Mouse (Mus musculus): Measurements from ENCODE around the gene Gh. TPM values are rescaled to one million over a fixed set of nuclear protein-coding genes. Genes with fewer than 3 reads are reported as not detected.

Gh gene
- polyA plus RNA-seq, 1 experiment from 2014 or later: not detected

DNA sequence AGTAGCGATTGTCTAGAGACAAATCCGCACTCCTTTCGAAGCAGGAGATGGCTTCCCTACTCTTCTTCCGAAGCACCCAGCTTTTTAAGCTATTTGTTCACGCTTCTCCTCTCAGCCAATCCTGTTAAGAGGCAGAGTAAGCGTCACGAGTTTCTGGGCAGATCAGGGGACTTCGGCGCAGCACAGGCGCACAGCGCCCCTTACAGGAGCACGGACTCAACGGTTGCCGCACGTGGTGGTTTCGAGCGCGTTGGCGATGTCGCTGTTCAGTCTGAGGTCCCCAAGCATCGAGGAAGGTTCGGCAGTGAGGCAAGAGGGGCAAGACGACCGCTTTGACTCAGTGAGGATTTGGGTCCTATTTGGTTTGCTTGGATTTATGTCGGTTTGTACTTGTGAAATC, 25.2 kb downstream of the Gh start, which contains the start of gene Tcam1:
Gene Tcam1 (plus strand): TSS at position 219 of the 400 bp plus-strand sequence.
- H3K4me3 ChIP-seq (replicated peaks): peak within 1 kb of the TSS; percentile 26
- H3K27me3 ChIP-seq (replicated peaks): 0 out of 2 replicates have a peak, but pooled peaks cover 2% of the 10 kb centered on the region
- no peak within 1 kb of the TSS for H3K27ac ChIP-seq (replicated peaks)
- H3K9me3 ChIP-seq (replicated peaks): no peaks in the 10 kb centered on the region
- no peaks in the 10 kb centered on the region for H3K36me3 ChIP-seq
- H3K9ac ChIP-seq (replicated peaks): no peak within 1 kb of the TSS
- H3K4me1 ChIP-seq: peaks cover 17% of the 10 kb centered on the region
- 7% methylated on average over 25 of the region's 25 CpGs for WGBS
- ATAC-seq (ENCODE audit: low FRiP score): peak; percentile 42
- peak within 1 kb of the TSS; percentile 60 for H3K4me2 ChIP-seq

DNA sequence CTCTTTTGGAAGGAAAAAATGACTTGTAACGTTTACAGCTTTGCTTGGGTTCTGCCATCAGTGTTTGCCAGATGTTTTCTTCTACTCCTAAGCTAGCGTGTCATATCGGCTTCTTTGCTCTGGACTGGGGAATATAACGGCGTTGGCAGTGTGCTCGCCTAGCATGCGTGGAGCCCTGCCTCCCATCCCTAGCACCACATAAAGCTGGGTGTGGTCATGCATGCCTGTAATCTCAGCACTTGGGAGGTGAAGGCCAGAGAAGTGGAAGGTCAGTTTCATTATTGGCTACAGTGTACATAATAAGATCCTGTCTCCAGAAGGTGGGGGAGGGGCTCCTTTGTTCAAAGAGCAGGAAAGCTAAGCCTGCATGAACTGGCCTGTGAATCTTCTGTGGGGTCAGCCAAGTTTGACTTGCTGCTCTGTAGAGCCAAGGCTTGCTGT, 26.7 kb downstream of the Gh start:
- H3K4me2 ChIP-seq: no peak overlapping the region
- H3K9ac ChIP-seq (replicated peaks): no peak overlapping the region
- WGBS: 84% methylated on average over 7 of the region's 7 CpGs
- 0 out of 2 replicates have a peak, but pooled peaks cover 2% of the 10 kb centered on the region for H3K27me3 ChIP-seq (replicated peaks)
- ATAC-seq (ENCODE audit: low FRiP score): no peak
- no peaks in the 10 kb centered on the region for H3K9me3 ChIP-seq (replicated peaks)
- no peak overlapping the region for H3K4me3 ChIP-seq (replicated peaks)
- no peaks in the 10 kb centered on the region for H3K36me3 ChIP-seq
- peaks cover 32% of the 10 kb centered on the region for H3K4me1 ChIP-seq
- no peak overlapping the region for H3K27ac ChIP-seq (replicated peaks)

DNA sequence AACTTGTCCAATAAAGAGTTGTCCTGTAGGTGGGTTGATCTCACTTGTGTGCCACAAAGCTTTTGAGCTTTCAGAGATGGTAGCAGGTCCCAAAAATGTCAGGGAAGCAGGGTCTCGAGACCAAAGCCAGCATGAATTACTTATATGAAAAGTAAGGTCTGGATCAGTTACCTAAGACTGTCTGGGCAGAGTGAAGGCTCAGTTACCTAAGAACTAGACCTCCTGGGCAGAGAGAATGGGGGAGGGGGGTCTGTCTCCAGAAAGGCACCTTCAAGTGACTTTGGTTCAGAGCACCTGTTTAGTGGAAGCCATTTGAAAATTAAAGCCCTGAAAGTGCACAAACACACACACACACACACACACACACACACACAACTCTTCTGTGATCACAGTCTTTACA, 27.3 kb downstream of the Gh start:
- ATAC-seq (ENCODE audit: low FRiP score): no peak
- H3K9me3 ChIP-seq (replicated peaks): no peaks in the 10 kb centered on the region

DNA sequence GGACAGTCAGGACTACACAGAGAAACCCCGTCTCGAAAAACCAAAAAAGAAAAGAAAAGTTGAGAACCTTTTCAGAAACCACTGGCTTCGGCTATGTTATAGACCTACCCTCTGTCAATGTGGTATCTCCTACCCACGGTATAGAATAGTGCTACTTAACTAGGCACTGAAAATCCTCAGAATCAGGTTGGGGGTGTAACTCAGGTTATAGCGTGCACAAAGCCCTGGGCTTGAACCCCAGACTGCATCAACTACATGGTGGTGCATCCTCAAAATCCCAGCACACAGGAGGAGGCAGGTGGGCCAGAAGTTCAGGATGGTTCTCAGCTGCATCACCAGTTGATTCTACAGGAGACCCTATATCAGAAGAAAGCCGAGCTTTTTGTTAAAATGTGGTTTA, 27.9 kb downstream of the Gh start:
- 0 out of 2 replicates have a peak, but pooled peaks cover 2% of the 10 kb centered on the region for H3K27me3 ChIP-seq (replicated peaks)
- 94% methylated on average over 6 of the region's 6 CpGs for WGBS
- H3K4me2 ChIP-seq: peak overlapping the region; percentile 77
- H3K9me3 ChIP-seq (replicated peaks): no peaks in the 10 kb centered on the region
- no peak overlapping the region for H3K9ac ChIP-seq (replicated peaks)
- H3K27ac ChIP-seq (replicated peaks): no peak overlapping the region
- peaks cover 40% of the 10 kb centered on the region for H3K4me1 ChIP-seq
- no peaks in the 10 kb centered on the region for H3K36me3 ChIP-seq
- no peak for ATAC-seq (ENCODE audit: low FRiP score)
- peak overlapping the region; percentile 95; the same call in 1 of the 2 replicates for H3K4me3 ChIP-seq (replicated peaks)

More for the DNA sequence above, 27.3 kb downstream of the Gh start:
- Histone ChIP-seq H3K27me3 (replicated peaks) (0 out of 2 replicates have a peak, but pooled peaks cover 2% of the 10 kb centered on the region), H3K4me3 (replicated peaks) (no peak overlapping the region), H3K4me1 (peaks cover 35% of the 10 kb centered on the region), H3K27ac (replicated peaks) (no peak overlapping the region), H3K36me3 (no peaks in the 10 kb centered on the region), H3K4me2 (no peak overlapping the region), H3K9ac (replicated peaks) (no peak overlapping the region)
- WGBS: 93% methylated on average over 1 of the region's 1 CpGs

DNA sequence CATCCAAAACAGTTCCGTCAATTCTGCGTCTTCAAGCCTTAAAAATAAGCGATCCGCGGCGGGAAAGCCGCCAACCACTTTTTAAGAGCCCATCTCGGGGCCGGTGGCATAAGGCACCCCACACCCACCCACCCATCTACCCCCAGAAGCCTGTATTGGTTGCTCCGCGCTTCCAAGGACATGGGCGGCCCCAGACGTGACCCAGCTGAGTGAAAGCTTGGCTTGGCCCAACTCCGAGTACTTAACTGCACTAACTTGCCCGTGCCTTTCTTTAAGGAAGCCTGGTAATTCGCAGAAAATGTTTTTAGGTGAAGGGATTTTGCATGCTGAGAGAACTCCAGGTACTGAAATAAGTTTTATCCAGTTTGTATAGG, 28.4 kb downstream of the Gh start:
- ATAC-seq (ENCODE audit: low FRiP score): peak; percentile 33
- peak overlapping the region; percentile 95 for H3K4me3 ChIP-seq (replicated peaks)
- H3K27me3 ChIP-seq (replicated peaks): 0 out of 2 replicates have a peak, but pooled peaks cover 2% of the 10 kb centered on the region
- peaks cover 45% of the 10 kb centered on the region for H3K4me1 ChIP-seq
- WGBS: 17% methylated on average over 16 of the region's 16 CpGs
- peak overlapping the region; percentile 90 for H3K27ac ChIP-seq (replicated peaks)
- H3K36me3 ChIP-seq: no peaks in the 10 kb centered on the region
- H3K9me3 ChIP-seq (replicated peaks): no peaks in the 10 kb centered on the region
- peak overlapping the region; percentile 85 for H3K9ac ChIP-seq (replicated peaks)
- peak overlapping the region; percentile 77 for H3K4me2 ChIP-seq

DNA sequence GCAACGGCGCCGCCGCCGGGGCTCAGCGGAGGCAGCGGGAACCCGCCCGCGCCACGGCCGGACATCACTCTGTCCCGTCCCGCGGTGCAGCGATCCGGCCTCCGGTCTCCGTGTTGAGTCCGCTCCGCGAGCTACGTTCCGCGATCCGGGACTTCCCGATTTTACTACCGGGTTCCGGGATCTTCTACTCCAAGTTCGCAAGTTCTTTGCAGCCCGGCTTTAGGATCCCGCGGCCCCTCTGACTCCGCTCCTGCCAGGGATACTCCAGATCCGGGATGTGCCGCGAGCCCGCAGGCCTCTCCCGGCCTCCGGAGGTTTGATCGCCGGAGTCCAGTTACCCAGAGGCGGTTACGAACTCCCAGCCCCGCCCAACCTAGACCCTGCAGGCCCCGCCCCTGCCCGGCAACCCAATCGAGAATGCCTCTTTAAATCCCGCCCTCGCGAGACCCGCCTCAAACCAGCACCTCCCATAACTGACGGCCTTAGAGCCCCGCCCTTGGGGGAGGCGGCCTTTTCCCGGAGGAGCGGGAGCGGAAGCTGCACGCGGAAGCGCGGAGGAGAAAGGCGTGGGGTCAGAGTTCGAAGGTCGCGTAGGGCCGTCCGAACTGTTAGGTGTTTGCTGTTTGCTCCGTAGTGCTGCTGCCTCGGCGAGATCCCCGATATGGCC, 28.9 kb downstream of the Gh start, which contains the start of gene Smarcd2:
Gene Smarcd2 (minus strand): TSS at position 329 of the 667 bp plus-strand sequence.
- ATAC-seq (ENCODE audit: low FRiP score): peak; percentile 95
- 0 out of 2 replicates have a peak, but pooled peaks cover 2% of the 10 kb centered on the region for H3K27me3 ChIP-seq (replicated peaks)
- peak within 1 kb of the TSS; percentile 95 for H3K4me3 ChIP-seq (replicated peaks)
- under 1% methylated on average over 72 of the region's 72 CpGs for WGBS
- H3K9me3 ChIP-seq (replicated peaks): no peaks in the 10 kb centered on the region
- peak within 1 kb of the TSS; percentile 85 for H3K9ac ChIP-seq (replicated peaks)
- peak within 1 kb of the TSS; percentile 77 for H3K4me2 ChIP-seq
- no peaks in the 10 kb centered on the region for H3K36me3 ChIP-seq
- H3K4me1 ChIP-seq: peaks cover 51% of the 10 kb centered on the region
- H3K27ac ChIP-seq (replicated peaks): peak within 1 kb of the TSS; percentile 90

DNA sequence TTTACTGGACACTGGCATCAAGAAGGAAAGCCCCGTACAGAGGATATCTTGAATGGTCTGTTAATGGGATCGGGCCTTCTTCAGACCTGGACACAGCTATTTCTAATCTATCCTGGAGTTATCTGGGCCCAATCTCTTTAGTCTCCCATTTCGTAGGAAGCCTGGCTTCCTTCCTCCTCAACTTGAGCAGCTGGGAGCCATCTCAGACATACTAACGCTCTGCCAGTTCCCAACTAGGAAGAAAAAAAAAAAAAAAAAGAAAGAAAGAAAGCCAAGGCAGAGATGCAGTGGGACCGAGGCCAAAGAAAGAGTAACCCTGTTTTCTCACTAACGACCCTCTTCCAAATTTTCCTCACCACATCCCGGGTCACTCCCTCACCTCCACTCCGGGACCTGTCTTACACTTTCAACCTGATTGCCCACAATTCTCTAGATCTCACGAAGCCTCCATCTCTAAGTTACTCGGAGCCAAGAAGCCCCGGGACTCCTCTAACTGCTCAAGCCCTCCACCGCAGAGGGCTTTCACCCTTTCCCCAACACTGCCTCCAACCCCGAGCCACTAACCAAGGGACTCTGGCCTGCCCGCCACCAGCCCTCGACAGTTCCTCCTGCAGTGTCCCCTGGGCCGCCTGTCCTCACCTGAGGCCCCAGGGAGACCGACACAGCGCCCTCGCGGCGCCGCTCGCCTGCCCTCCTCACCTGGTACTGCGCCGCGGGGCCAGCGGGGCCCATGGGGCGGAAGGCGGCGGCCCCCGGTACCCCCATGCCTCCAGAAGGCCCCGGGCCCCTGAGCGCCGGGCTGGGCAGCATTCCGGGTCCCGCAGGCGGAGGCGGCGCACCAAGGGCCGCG, 29.6 kb downstream of the Gh start:
- ATAC-seq (ENCODE audit: low FRiP score): peak; percentile 37
- Histone ChIP-seq H3K4me3 (replicated peaks) (peak overlapping the region; percentile 95), H3K9ac (replicated peaks) (peak overlapping the region; percentile 85), H3K27me3 (replicated peaks) (no peaks in the 10 kb centered on the region), H3K4me2 (peak overlapping the region; percentile 77), H3K27ac (replicated peaks) (peak overlapping the region; percentile 90), H3K4me1 (peaks cover 58% of the 10 kb centered on the region), H3K36me3 (peaks cover 2% of the 10 kb centered on the region; the same call in 1 of the 2 replicates), H3K9me3 (replicated peaks) (no peaks in the 10 kb centered on the region)
- 1% methylated on average over 41 of the region's 41 CpGs for WGBS

DNA sequence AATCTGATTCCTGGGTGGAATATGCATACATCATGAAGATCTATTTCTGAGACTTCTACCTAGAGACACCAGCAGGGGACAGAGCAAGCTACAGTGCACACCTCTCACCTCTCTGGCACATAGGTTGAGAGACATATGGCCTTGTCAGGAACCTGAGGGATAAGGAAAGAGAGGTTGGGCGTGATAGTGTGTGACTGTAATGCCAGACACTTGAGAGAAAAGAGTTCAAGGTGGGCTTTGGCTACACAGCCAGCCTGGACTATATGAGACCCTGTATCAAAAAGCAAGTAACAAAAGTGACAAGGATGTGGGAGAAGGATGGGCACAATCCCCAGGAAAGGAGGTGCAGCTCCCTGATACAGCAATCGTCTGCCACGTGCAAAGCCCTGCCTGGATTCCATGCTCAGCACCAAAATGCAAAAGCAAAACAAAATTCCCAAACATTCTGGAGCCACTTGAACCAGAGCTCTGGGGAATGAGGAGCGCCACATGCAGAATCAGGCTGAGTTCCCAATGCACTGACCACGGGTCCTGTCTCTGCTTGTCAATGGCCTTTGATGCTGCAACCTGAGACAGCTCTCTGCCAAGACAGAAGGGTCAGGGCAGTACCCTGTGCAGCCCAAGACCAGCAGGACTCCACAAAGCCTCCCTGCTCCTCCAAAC, 30.4 kb downstream of the Gh start:
- Histone ChIP-seq H3K4me1 (peaks cover 59% of the 10 kb centered on the region), H3K27ac (replicated peaks) (peak overlapping the region; percentile 90)

DNA sequence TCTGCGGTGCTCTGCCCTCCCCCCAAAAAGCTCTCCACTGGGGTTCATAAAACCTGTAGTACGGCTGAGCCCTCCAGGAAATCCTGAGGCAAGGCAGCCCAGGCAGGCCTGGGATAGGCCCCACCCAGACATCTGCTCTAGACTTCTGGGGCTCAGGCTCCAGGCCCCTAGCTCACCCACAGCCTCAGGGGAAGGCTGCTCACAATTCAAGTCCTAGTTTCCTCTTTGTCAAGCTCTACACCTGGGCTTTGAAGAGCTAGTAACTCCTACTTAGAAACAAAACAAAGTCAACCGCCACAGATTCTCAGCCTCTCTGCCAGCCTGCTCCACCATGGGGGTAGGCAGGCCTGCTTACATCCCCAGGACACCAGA, 32.6 kb downstream of the Gh start:
- Histone ChIP-seq H3K27me3 (replicated peaks) (no peaks in the 10 kb centered on the region), H3K4me2 (peak overlapping the region; percentile 34), H3K4me1 (peaks cover 55% of the 10 kb centered on the region), H3K27ac (replicated peaks) (peak overlapping the region; percentile 82), H3K36me3 (peaks cover 32% of the 10 kb centered on the region), H3K9me3 (replicated peaks) (no peaks in the 10 kb centered on the region), H3K9ac (replicated peaks) (peak overlapping the region; percentile 34; the same call in 1 of the 2 replicates), H3K4me3 (replicated peaks) (no peak overlapping the region)
- WGBS: 8% methylated on average over 3 of the region's 3 CpGs
- no peak for ATAC-seq (ENCODE audit: low FRiP score)

More for the DNA sequence above, 30.4 kb downstream of the Gh start:
- peaks cover 10% of the 10 kb centered on the region for H3K36me3 ChIP-seq
- 48% methylated on average over 5 of the region's 5 CpGs for WGBS
- H3K9ac ChIP-seq (replicated peaks): peak overlapping the region; percentile 85
- H3K4me3 ChIP-seq (replicated peaks): peak overlapping the region; percentile 95
- peak overlapping the region; percentile 77 for H3K4me2 ChIP-seq
- no peaks in the 10 kb centered on the region for H3K9me3 ChIP-seq (replicated peaks)
- no peaks in the 10 kb centered on the region for H3K27me3 ChIP-seq (replicated peaks)
- ATAC-seq (ENCODE audit: low FRiP score): no peak

DNA sequence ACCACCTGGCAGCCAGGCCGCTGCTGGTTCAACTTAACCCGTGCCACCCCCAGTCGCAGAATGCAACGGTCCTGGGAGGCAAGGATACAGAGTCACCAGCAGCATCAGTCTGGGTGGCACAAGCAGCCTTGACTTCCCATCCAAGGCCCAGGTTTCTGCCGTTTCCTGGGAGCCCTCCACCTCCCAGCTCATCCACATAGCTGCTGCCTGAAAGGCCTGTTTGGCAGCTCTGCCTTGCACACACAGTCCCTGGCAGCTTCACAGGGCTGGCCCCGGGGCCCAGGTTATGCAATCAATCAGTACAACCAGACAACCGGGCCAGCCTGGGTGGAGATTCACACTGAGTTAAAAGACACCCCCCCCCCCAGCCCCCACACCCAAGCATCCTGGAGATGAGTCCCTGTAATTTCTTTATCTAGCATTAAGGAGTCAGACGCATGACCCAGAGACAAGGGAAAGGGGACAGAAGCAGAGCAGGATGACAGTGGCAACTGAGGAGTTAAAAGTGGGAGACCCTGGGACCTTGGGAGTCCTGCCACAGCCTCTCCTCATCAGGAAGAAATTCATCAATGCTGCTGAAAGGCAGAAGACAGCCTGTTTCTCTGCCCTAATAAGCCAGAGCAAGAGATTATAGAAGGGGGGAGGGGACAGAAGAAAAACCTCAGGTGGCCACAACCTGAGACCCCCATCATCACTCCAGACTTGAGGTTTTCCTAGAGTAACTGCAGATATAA, 33.2 kb downstream of the Gh start:
- no peak overlapping the region; the same call in 1 of the 2 replicates for H3K4me3 ChIP-seq (replicated peaks)
- peaks cover 38% of the 10 kb centered on the region for H3K36me3 ChIP-seq
- H3K27me3 ChIP-seq (replicated peaks): no peaks in the 10 kb centered on the region
- peak overlapping the region; percentile 34; the same call in 1 of the 2 replicates for H3K9ac ChIP-seq (replicated peaks)
- WGBS: 25% methylated on average over 8 of the region's 8 CpGs
- H3K4me2 ChIP-seq: peak overlapping the region; percentile 34
- H3K9me3 ChIP-seq (replicated peaks): no peaks in the 10 kb centered on the region
- H3K27ac ChIP-seq (replicated peaks): peak overlapping the region; percentile 82
- peaks cover 55% of the 10 kb centered on the region for H3K4me1 ChIP-seq
- ATAC-seq (ENCODE audit: low FRiP score): no peak

Data from neural tube, embryonic 15.5 days (tissue).